Mouse (Mus musculus) spleen, adult 18-20 months (tissue): ENCODE measurements around the gene Tceal3.
"Not testable (repeated sequence)": the region's sequence is repeated elsewhere in the genome, so short reads cannot be mapped to it uniquely, and the experiment has no call there.

Source experiments
- DNase-seq, 2 experiments: peaks; one replicate each; pipeline ENCODE4 v3.0.0; 2022; ENCODE audit warnings: mixed read lengths in 2 of 2

Tceal3 gene

DNA sequence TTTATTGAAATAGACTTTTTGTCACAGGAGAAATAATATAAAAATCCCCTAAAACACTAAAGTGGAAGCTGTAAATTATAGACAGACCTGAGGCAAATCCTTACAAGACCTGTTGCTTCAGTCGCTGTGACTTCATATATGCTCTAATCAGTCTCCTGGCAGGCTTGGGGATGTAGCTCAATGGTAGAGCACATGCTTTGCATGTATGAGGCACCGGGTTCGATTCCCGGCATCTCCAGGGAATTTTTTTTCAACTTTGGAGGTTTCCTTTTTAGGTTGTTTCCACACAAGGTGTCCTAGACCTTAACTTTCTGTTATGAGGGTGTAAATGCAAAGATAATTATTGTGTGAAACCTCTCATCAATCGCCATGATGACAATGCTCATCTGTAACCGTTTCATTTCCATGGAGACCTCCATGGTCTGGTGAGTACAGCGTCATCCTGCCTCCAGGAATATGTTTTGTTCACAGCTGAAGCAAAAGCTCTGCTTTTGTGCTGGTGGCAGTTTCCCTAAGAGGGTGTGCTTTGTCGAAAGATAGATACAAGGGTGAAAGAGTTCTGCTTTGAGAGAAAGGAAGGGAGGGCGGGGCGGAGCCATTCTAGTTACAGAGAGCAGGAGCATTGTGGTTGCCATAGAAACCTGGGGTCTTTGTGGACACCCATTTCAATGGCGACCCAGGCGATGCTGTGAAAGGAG lies at the start of gene Tceal3:
Tceal3 (plus strand) TSS at position 644 of the 698 bp plus-strand sequence.
- DNase-seq, result no peak

DNA sequence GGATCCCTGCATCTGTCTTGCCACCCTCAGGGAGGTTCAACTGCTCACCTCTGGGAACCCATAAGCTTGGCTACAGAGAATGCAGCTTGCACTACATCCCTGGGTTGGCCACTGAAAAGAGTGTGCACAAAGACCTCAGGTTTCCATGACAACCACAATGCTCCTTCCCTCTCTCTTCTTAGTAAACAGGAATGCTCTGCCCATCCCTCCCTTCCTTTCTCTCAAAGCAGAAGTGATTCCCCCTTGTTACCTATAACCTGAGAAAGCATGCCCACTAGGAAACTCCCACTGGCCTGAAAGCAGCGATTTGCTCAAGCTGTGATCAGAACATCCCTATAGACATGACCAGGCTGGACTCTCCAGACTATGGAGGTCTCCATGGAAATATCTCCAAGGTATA lies 46.7 kb upstream of the Tceal3 start, which contains the start of gene Kir3dl2:
Kir3dl2 (minus strand) TSS at position 101 of the 400 bp plus-strand sequence.
- not testable (repeated sequence) for DNase-seq

DNA sequence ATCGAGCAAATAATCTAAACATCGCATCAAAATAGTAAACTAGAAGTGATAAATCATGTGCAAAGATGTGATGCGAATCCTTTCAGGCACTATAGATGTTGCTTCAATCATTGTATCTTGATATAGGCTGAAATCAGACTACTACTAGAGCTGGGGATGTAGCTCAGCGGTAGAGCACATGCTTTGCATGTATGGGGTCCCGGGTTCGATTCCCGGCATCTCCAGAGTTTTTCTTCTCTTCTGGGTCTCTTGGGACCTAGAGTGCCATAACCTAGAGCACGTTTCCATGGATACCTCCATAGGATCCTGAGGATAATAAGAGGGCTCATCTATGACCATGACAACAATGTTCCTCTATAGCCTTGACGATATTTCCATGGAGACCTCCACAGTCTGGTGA lies 21.5 kb upstream of the Tceal3 start:
- DNase-seq, result not testable (repeated sequence)

DNA sequence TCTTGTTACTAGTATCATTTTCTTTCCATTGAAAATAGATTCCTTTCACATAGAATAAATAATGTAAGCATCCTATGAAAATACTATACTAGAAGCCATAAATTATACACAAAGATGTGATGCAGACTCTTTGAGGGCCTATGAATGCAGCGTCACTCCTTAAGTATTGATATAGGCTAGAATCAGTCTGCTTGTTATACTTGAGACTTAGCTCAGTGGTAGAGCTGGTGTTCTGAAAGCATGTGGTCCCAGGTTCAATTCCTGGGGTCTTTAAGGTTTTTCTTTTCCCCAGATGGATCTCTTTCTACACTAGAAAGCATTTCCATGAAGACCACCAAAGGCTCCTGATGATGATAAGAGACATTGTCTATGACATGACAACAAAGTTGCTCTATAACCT lies 6.0 kb upstream of the Tceal3 start:
- DNase-seq, result no peak

GRCm38 (mm10) chrX:136590897-136591257 lies 235 bp downstream of the Tceal3 start:
- no peak for DNase-seq

- DNase-seq, result peak in 1 of 2 experiments; percentile 12
These were observed 8.8 kb downstream of the Tceal3 start for GRCm38 (mm10) chrX:136599416-136599815.

- DNase-seq, result no peak
These were observed 16.3 kb downstream of the Tceal3 start for GRCm38 (mm10) chrX:136606951-136607350.

- DNase-seq, result no peak
These were observed 16.8 kb downstream of the Tceal3 start for GRCm38 (mm10) chrX:136607395-136607794.

- no peak for DNase-seq
These were observed 20.7 kb downstream of the Tceal3 start for GRCm38 (mm10) chrX:136611346-136611745.

- not testable (repeated sequence) for DNase-seq
These were observed 25.2 kb downstream of the Tceal3 start for GRCm38 (mm10) chrX:136615889-136616288.

- DNase-seq, result peak in 1 of 2 experiments; percentile 1
These were observed 34.4 kb downstream of the Tceal3 start for GRCm38 (mm10) chrX:136624905-136625569.

GRCm38 (mm10) chrX:136625959-136626358 lies 35.3 kb downstream of the Tceal3 start:
- DNase-seq, result no peak

GRCm38 (mm10) chrX:136635116-136635515 lies 44.5 kb downstream of the Tceal3 start:
- DNase-seq, result no peak

- DNase-seq, result no peak
These were observed 49.1 kb downstream of the Tceal3 start for GRCm38 (mm10) chrX:136639754-136640153.

- DNase-seq, result not testable (repeated sequence)
These were observed 55.2 kb downstream of the Tceal3 start for GRCm38 (mm10) chrX:136645857-136646256.

DNA sequence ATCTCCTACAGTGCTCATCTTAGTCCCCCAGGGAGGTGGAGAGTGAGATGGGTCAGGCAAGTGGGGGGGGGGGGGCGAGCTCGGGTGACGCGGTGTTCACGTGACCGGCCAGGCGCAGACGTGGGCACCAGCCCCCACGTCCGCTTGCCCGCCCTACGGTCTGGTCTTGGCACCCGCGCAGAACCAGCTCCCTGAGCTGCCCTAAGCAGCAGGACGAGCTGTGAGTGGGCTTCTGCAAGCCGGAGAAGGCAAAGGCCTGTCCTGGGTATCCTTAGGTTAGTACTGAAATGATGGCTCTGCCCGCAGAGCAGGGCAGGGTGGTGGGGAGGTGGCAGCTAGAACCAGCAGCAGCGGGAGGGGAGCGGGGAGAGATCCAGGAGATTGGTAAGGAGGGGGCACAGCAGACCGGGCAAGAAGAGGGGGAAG lies 75.7 kb downstream of the Tceal3 start:
- no peak for DNase-seq

- DNase-seq, result not testable (repeated sequence)
These were observed 76.3 kb downstream of the Tceal3 start for GRCm38 (mm10) chrX:136666762-136667464.

GRCm38 (mm10) chrX:136668794-136669193 lies 78.2 kb downstream of the Tceal3 start:
- DNase-seq, result no peak

- no peak for DNase-seq
These were observed 90.3 kb downstream of the Tceal3 start for GRCm38 (mm10) chrX:136680989-136681388.

DNA sequence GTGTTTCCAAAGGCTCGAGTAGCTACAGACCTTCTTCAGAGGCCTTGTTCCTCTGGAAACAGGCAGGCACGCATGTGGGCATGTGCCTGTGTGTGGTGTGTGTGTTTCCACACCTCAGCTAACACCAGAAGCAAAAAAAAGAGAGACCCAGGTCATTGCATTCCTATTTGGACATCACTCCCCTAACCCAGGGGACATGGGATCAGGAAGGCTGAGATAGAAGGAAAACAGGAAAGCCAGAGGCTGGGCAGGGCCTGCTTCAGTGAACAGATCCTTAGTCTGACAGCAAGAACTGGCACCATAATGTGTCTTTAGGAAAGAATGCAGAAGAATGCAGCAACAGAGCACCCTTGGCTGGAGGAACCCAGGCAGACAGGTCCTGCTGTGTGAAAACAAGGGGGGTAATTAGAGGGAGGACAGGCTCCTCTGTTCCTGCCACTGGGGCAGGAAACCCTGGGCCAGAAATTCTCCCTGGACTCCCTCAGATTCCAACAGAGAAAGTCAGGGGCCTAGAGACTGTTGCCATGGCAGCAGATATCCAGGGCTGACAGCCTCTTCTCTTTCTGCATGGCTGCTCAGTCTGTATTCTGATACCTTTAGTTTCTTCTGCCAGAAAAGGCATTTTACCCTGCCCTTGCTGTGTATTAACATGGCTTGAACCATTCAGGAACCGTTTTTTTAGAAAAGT lies 101.1 kb downstream of the Tceal3 start:
- DNase-seq, result not testable (repeated sequence)

- DNase-seq, result no peak
These were observed 101.6 kb downstream of the Tceal3 start for GRCm38 (mm10) chrX:136692294-136692675.

GRCm38 (mm10) chrX:136693196-136693595 lies 102.6 kb downstream of the Tceal3 start:
- DNase-seq, result no peak
